Mouse (Mus musculus): ENCODE measurements around the gene Rftn1. TPM values are rescaled to one million over a fixed set of nuclear protein-coding genes. Genes with fewer than 3 reads are reported as not detected.

Gene Rftn1
- polyA plus RNA-seq (2012; rRNA removed) = 102 and 163 TPM in 2 replicates

GRCm38 (mm10) chr17:50190131-50191015 is at the start of gene Rftn1:
Gene Rftn1 (minus strand): TSS chr17:50190674.
- 3% methylated on average over 79 of the region's 79 CpGs for WGBS
- TF ChIP-seq POLR2A (IDR thresholded peaks at IDR 0.05; ENCODE audit: control insufficient read depth, extremely low read depth, insufficient read depth, low read length, poor library complexity) (0 out of 2 replicates have a peak, but pooled peaks have one; percentile 36), CTCF (IDR thresholded peaks at IDR 0.05; ENCODE audit: borderline replicate concordance, control insufficient read depth, extremely low read depth, insufficient read depth, low read length, poor library complexity) (no peak; the same call in 1 of the 2 replicates)
- no peaks in the 10 kb centered on the region for H3K27me3 ChIP-seq (ENCODE audit: control insufficient read depth, insufficient read depth, low read length)
- H3K4me3 ChIP-seq (ENCODE audit: control insufficient read depth, insufficient read depth, low read length) = peak within 1 kb of the TSS; percentile 59
- peak within 1 kb of the TSS; percentile 44 for H3K27ac ChIP-seq (ENCODE audit: control insufficient read depth, insufficient read depth, low read length)
- peaks cover 22% of the 10 kb centered on the region for H3K4me1 ChIP-seq (replicated peaks; ENCODE audit: control insufficient read depth, insufficient read depth, low read length)
- H3K36me3 ChIP-seq (ENCODE audit: control insufficient read depth, insufficient read depth, low read length) = no peaks in the 10 kb centered on the region
- DNase-seq = peak; percentile 81

GRCm38 (mm10) chr17:50237818-50238610 is 47.5 kb upstream of the Rftn1 start:
- Histone ChIP-seq H3K4me3 (ENCODE audit: control insufficient read depth, insufficient read depth, low read length) (no peak overlapping the region), H3K27me3 (ENCODE audit: control insufficient read depth, insufficient read depth, low read length) (no peaks in the 10 kb centered on the region), H3K36me3 (ENCODE audit: control insufficient read depth, insufficient read depth, low read length) (no peaks in the 10 kb centered on the region), H3K27ac (ENCODE audit: control insufficient read depth, insufficient read depth, low read length) (no peak overlapping the region), H3K4me1 (replicated peaks; ENCODE audit: control insufficient read depth, insufficient read depth, low read length) (no peaks in the 10 kb centered on the region)
- TF ChIP-seq CTCF (IDR thresholded peaks at IDR 0.05; ENCODE audit: borderline replicate concordance, control insufficient read depth, extremely low read depth, insufficient read depth, low read length, poor library complexity) (no peak), POLR2A (IDR thresholded peaks at IDR 0.05; ENCODE audit: control insufficient read depth, extremely low read depth, insufficient read depth, low read length, poor library complexity) (no peak)
- DNase-seq = no peak
- WGBS = 67% methylated on average over 11 of the region's 11 CpGs

GRCm38 (mm10) chr17:50237436-50237709 is 46.9 kb upstream of the Rftn1 start:
- WGBS = 7% methylated on average over 8 of the region's 8 CpGs

GRCm38 (mm10) chr17:50236702-50237435 is 46.4 kb upstream of the Rftn1 start:
- no peaks in the 10 kb centered on the region for H3K4me1 ChIP-seq (replicated peaks; ENCODE audit: control insufficient read depth, insufficient read depth, low read length)
- 65% methylated on average over 9 of the region's 9 CpGs for WGBS
- H3K27ac ChIP-seq (ENCODE audit: control insufficient read depth, insufficient read depth, low read length) = no peak overlapping the region
- TF ChIP-seq POLR2A (IDR thresholded peaks at IDR 0.05; ENCODE audit: control insufficient read depth, extremely low read depth, insufficient read depth, low read length, poor library complexity) (no peak), CTCF (IDR thresholded peaks at IDR 0.05; ENCODE audit: borderline replicate concordance, control insufficient read depth, extremely low read depth, insufficient read depth, low read length, poor library complexity) (no peak)
- no peak overlapping the region for H3K4me3 ChIP-seq (ENCODE audit: control insufficient read depth, insufficient read depth, low read length)
- H3K36me3 ChIP-seq (ENCODE audit: control insufficient read depth, insufficient read depth, low read length) = no peaks in the 10 kb centered on the region
- H3K27me3 ChIP-seq (ENCODE audit: control insufficient read depth, insufficient read depth, low read length) = no peaks in the 10 kb centered on the region
- no peak for DNase-seq

More at GRCm38 (mm10) chr17:50237436-50237709, 46.9 kb upstream of the Rftn1 start:
- no peak for TF ChIP-seq POLR2A (IDR thresholded peaks at IDR 0.05; ENCODE audit: control insufficient read depth, extremely low read depth, insufficient read depth, low read length, poor library complexity)
- TF ChIP-seq CTCF (IDR thresholded peaks at IDR 0.05; ENCODE audit: borderline replicate concordance, control insufficient read depth, extremely low read depth, insufficient read depth, low read length, poor library complexity) = peak; percentile 85
- DNase-seq = peak; percentile 80
- H3K4me1 ChIP-seq (replicated peaks; ENCODE audit: control insufficient read depth, insufficient read depth, low read length) = no peaks in the 10 kb centered on the region
- no peak overlapping the region for H3K4me3 ChIP-seq (ENCODE audit: control insufficient read depth, insufficient read depth, low read length)
- H3K36me3 ChIP-seq (ENCODE audit: control insufficient read depth, insufficient read depth, low read length) = no peaks in the 10 kb centered on the region
- no peaks in the 10 kb centered on the region for H3K27me3 ChIP-seq (ENCODE audit: control insufficient read depth, insufficient read depth, low read length)
- H3K27ac ChIP-seq (ENCODE audit: control insufficient read depth, insufficient read depth, low read length) = no peak overlapping the region

GRCm38 (mm10) chr17:50235943-50236701 is 45.6 kb upstream of the Rftn1 start:
- WGBS = 94% methylated on average over 13 of the region's 13 CpGs
- Histone ChIP-seq H3K4me3 (ENCODE audit: control insufficient read depth, insufficient read depth, low read length) (no peak overlapping the region), H3K4me1 (replicated peaks; ENCODE audit: control insufficient read depth, insufficient read depth, low read length) (no peaks in the 10 kb centered on the region), H3K27ac (ENCODE audit: control insufficient read depth, insufficient read depth, low read length) (no peak overlapping the region), H3K27me3 (ENCODE audit: control insufficient read depth, insufficient read depth, low read length) (no peaks in the 10 kb centered on the region), H3K36me3 (ENCODE audit: control insufficient read depth, insufficient read depth, low read length) (no peaks in the 10 kb centered on the region)
- no peak for DNase-seq
- TF ChIP-seq CTCF (IDR thresholded peaks at IDR 0.05; ENCODE audit: borderline replicate concordance, control insufficient read depth, extremely low read depth, insufficient read depth, low read length, poor library complexity) (no peak), POLR2A (IDR thresholded peaks at IDR 0.05; ENCODE audit: control insufficient read depth, extremely low read depth, insufficient read depth, low read length, poor library complexity) (no peak)

Measured in thymus, adult 2 months (tissue).